Mouse (Mus musculus) right cerebral cortex, postnatal 25 days (tissue): ENCODE data around the gene 1700024B05Rik.
"Not testable (repeated sequence)": the region's sequence is repeated elsewhere in the genome, so short reads cannot be mapped to it uniquely, and the experiment has no call there.

Source experiments
- DNase-seq: peaks from one replicate; pipeline ENCODE4 v3.0.0; 2022

The 1700024B05Rik gene

DNA sequence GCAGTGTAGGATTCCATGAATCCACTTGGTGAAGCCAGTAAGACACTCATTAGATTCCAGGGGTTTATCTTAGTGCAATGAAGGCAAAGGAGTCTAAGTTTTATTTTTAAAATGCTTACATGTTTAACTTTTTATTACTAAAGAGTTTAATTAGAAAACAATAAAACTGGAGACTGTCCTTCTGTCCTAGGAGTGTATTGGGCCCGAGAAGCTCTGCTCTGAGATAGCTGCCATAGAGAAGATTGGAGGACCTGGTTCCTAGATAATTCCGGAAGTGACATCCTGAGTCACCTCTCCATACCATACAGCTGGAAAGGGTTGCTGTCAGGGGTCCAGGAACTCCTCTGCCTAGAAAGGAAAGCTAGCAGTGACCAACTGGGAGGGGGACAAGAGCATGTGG, at the start of gene 1700024B05Rik:
Gene 1700024B05Rik (plus strand): TSS at position 301 of the 400 bp plus-strand sequence.
- DNase-seq: not testable (repeated sequence)

DNA sequence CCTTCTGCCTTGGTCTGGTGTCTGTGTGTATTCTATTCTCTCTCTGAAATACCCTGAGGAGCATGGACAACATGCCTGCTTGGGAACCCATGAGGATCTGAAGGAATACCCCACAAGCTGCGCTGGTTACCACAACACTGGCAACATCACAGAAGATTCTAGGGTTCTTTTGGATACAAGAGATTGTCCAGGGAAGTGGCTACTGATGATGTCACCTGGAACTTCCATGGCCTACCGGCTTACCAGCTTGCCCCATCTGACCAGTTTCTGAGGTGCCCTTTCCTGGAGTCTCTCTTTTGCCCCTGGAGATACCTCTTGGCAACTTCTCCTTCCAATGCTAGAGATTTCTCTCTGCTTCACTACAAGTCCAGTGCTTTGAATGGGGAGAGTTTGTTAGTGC, 36.6 kb upstream of the 1700024B05Rik start, which contains the start of gene Gm7980:
Gene Gm7980 (minus strand): TSS at position 101 of the 400 bp plus-strand sequence.
- DNase-seq: not testable (repeated sequence)

DNA sequence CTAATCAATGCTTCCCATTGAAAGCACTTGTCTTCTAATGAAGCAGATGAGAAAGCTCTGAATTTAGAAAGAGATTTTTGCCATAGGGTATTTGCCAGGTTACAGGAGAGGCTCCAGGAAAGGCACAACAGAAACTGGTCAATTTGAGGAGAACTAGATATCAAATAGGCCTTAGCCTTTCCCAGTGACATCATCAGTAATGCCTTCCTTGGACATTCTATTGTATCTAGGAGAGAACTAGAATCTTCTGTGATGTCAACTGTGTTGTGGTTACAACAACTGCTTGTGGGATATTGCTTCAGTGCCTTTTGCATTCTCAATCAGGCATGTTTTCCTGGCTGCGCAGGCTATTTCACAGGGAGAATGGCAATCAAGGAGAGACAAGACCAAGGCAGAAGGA, 19.1 kb upstream of the 1700024B05Rik start, which contains the start of gene 1700049E17Rik1:
Gene 1700049E17Rik1 (plus strand): TSS at position 301 of the 400 bp plus-strand sequence.
- not testable (repeated sequence) for DNase-seq

DNA sequence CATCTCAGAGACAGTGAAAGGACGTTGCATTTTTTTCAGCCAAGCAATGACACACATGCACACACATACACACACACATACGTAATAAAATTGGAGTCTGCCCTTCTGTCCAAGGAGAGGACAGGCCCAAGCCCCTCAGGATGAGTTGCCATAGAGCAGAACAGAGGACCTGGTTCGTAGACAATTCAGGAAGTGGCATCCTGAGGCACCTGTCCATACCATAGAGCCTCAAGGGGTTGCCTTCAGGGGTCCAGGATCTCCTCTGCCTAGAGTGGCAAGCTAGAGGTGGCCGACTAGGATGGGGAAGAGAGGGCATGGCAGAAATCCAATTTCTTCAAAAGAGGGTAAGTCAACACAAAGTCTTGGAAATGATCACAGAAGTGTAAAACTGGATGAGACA, 20.3 kb downstream of the 1700024B05Rik start:
- DNase-seq: not testable (repeated sequence)

DNA sequence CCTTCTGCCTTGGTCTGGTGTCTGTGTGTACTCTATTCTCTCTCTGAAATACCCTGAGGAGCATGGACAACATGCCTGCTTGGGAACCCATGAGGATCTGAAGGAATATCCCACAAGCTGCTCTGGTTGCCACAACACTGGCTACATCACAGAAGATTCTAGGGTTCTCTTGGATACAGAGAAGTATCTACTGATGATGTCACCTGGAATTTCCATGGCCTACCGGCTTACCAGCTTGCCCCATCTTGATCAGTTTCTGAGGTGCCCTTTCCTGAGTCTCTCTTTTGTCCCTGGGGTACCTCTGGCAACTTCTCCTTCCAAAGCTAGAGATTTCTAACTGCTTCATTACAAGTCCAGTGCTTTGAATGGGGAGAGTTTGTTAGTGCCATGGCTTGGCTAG, 24.0 kb downstream of the 1700024B05Rik start, which contains the start of gene Gm6401:
Gene Gm6401 (minus strand): TSS at position 101 of the 400 bp plus-strand sequence.
- not testable (repeated sequence) for DNase-seq

DNA sequence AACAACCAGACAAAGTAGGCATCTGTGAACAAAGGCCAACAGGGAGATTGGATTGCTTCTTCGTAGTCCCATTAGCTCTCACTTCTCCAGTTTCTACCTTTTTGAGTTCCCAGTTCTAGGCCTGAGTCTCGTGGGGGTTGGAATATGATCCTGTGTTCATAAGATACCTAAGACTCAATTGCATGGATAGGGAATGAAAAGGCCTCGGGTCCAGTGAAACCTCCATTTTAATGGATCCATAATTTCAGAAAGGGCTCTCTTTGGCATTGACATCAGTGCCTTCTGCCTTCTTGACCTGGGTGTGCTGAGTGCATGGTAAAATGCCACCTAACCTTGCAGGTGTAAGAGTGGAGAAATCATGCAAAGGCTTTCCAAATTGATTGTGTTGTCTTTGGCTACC, 24.8 kb downstream of the 1700024B05Rik start:
- not testable (repeated sequence) for DNase-seq

DNA sequence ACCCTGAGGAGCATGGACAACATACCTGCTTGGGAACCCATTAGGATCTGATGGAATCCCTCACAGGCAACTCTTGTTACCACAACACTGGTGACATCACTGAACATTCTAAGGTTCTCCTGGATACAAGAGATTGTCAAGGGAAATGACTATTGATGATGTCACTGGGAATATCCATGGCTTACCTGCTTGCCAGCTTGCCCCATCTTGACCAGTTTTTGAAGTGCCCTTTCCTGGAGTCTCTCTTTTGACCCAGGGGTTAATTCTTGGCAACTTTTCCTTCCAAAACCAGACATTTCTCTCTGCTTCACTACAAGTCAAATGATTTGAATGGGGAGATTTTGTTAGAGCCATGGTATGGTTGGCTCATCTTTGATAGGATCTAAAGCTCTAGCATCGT, 39.4 kb downstream of the 1700024B05Rik start, which contains the start of gene Gm3543:
Gene Gm3543 (minus strand): TSS at position 101 of the 400 bp plus-strand sequence.
- not testable (repeated sequence) for DNase-seq
